Comparison of ENCODE assay signal across 17 mouse cellular contexts in genomic region chr8:111435071-111435828, GRCm38 (mm10). TPM values are rescaled to one million over a fixed set of nuclear protein-coding genes. Genes with fewer than 3 reads are reported as not detected.
DNase-seq lines count a peak whose midpoint lies in the region; TF ChIP-seq lines count a peak whose summit lies in the region.
"Had no signal": no experiment of that assay in that cellular context is flagged by ENCODE, and none has a peak within 500 bp of the region (broad histone marks: within the 10 kb centered on the region; RNA-seq: fewer than 3 reads in every experiment).

No protein-coding gene starts in this region.

- no peak for TF ChIP-seq EP300 in heart, adult 2 months (IDR thresholded peaks at IDR 0.05; ENCODE audit: insufficient read depth, low read depth, low read length)

- H3K27ac ChIP-seq in spleen, adult 2 months (ENCODE audit: insufficient read depth, low read length): peak overlapping the region; percentile 39; the same call in 1 of the 2 replicates
- H3K27ac ChIP-seq in heart, adult 2 months: no peak overlapping the region
- H3K27ac ChIP-seq: forebrain, embryonic 10.5 days; heart, embryonic 13.5 days had no signal

- H3K79me2 ChIP-seq in heart, adult 2 months (replicated peaks; ENCODE audit: control insufficient read depth, insufficient read depth, low read length): no peaks in the 10 kb centered on the region

- DNase-seq in adrenal gland, adult 8-10 months: peak; percentile 55
- DNase-seq in adrenal gland, postnatal 4 days (ENCODE audit: low spot score in 2 of 2): no peak
- peak in 1 of 2 experiments; percentile 9 for DNase-seq in spleen, adult 2 months (ENCODE audit: low read depth in 1 of 2, low spot score in 2 of 2)
- DNase-seq in spleen, postnatal 10 days (ENCODE audit: low spot score in 2 of 2): no peak
- peak; percentile 62 for DNase-seq in induced T-regulatory cell, adult 2 months (ENCODE audit: low read depth)
- peak; percentile 25 for DNase-seq in thymus, postnatal 4 days
- no peak for DNase-seq in left cerebral cortex, adult 9 months (ENCODE audit: low spot score in 2 of 2)
- DNase-seq in heart, adult 2 months: no peak
- DNase-seq: cerebellum, adult 8-10 months; gastrocnemius, postnatal 10 days; lung, embryonic 14.5 days; right cerebral cortex, postnatal 25 days had no signal

- no peaks in the 10 kb centered on the region for H3K36me3 ChIP-seq in spleen, adult 2 months (ENCODE audit: control insufficient read depth, insufficient read depth, low read length)
- no peaks in the 10 kb centered on the region for H3K36me3 ChIP-seq in heart, adult 2 months (ENCODE audit: control insufficient read depth, insufficient read depth, low read length)
- H3K36me3 ChIP-seq: forebrain, embryonic 10.5 days; heart, embryonic 13.5 days had no signal

- peaks cover 3% of the 10 kb centered on the region; the same call in 1 of the 2 replicates for H3K4me1 ChIP-seq in spleen, adult 2 months (ENCODE audit: control insufficient read depth, insufficient read depth, insufficient read length)
- no peaks in the 10 kb centered on the region; the same call in 1 of the 2 replicates for H3K4me1 ChIP-seq in heart, adult 2 months (ENCODE audit: control insufficient read depth, insufficient read depth, low read length)
- H3K4me1 ChIP-seq: heart, embryonic 13.5 days had no signal

- WGBS in spleen, adult 2 months: 34% methylated on average over 11 of the region's 11 CpGs
- 56% methylated on average over 11 of the region's 11 CpGs for WGBS in heart, adult 2 months

- no peaks in the 10 kb centered on the region for H3K27me3 ChIP-seq in spleen, adult 2 months (ENCODE audit: control insufficient read depth, insufficient read depth, low read length)
- no peaks in the 10 kb centered on the region for H3K27me3 ChIP-seq in heart, adult 2 months (ENCODE audit: control insufficient read depth, insufficient read depth, low read length)

- no peak for TF ChIP-seq CTCF in spleen, adult 2 months (IDR thresholded peaks at IDR 0.05; ENCODE audit: extremely low read depth, insufficient read depth, insufficient read length, insufficient replicate concordance)
- TF ChIP-seq CTCF in heart, adult 2 months (IDR thresholded peaks at IDR 0.05): no peak

- no peak overlapping the region for H3K9ac ChIP-seq in heart, adult 2 months (ENCODE audit: low read depth, low read length)
- H3K9ac ChIP-seq: heart, embryonic 13.5 days; lung, embryonic 14.5 days had no signal

- H3K4me3 ChIP-seq in spleen, adult 2 months (ENCODE audit: extremely low read depth, insufficient read depth, insufficient read length): no peak overlapping the region
- H3K4me3 ChIP-seq in heart, adult 2 months: no peak overlapping the region
- H3K4me3 ChIP-seq: forebrain, embryonic 10.5 days; heart, embryonic 13.5 days; megakaryocyte, embryonic 14.5 days had no signal

- no peak for TF ChIP-seq POLR2A in spleen, adult 2 months (IDR thresholded peaks at IDR 0.05; ENCODE audit: low read depth, low read length)
- TF ChIP-seq POLR2A in heart, adult 2 months (IDR thresholded peaks at IDR 0.05; ENCODE audit: insufficient read depth, low read depth, low read length): no peak

- intact Hi-C loops in heart, adult 2 months (cut with DNase I): no loop called here

RNA-seq across cellular contexts. Expression of gene Fa2h, which starts 41.6 kb away (rescaled TPM):
- total RNA-seq in adrenal gland, adult 8-10 months (2022): 1 to 10 TPM in 2 of 4 experiments, not detected in 2; 1.9 to 9.5 TPM
- total RNA-seq in adrenal gland, postnatal 4 days (2021): under 1 TPM; 0.25 to 0.95 TPM
- polyA plus RNA-seq in spleen, adult 2 months (2012; rRNA removed): 0.07 and 0.12 TPM in 2 replicates
- total RNA-seq in heart, adult 2 months (2021): under 1 TPM in 1 of 2 experiments, not detected in 1; 0.18 TPM
- polyA plus RNA-seq in heart, adult 2 months (2012; rRNA removed): 0.18 and 0.29 TPM in 2 replicates
- polyA plus RNA-seq: forebrain, embryonic 10.5 days; heart, embryonic 13.5 days; hindbrain, embryonic 11.5 days; limb, embryonic 14.5 days had no signal

Comparison
In these comparisons a context has a peak if more than half of its experiments do, and no peak if none do; other contexts are left out.
1. DNase-seq: peak in adrenal gland, adult 8-10 months (single experiment), induced T-regulatory cell, adult 2 months (single experiment) and thymus, postnatal 4 days (single experiment); none in adrenal gland, postnatal 4 days (0 of 2), spleen, postnatal 10 days (0 of 2), left cerebral cortex, adult 9 months (0 of 2) and heart, adult 2 months (0 of 2).